Mouse (Mus musculus) MN1 (cell line): ENCODE measurements around the gene Atp6v1fnb.

ENCODE experiments used
- DNase-seq: peaks from one replicate; pipeline ENCODE4 v3.0.0-alpha.2; 2016; ENCODE audit warnings: low spot score

Gene Atp6v1fnb

DNA sequence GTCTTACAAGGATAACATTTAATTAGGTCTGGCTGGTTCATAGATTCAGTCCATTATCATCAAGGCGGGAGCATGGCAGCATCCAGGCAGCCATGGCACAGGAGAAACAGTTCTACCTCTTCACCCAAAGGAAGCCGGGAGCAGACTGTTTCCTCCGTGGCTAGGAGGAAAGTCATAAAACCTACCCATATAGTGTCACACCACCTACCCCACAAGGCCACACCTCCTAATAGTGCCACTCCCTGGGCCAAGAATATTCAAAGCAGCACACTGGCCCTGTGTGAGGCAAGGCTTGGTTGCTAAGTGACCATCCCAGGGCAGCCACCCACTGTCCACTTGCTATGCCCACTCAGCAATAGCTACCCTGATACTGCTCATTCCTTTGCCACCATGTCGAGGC lies at the start of gene Atp6v1fnb:
Gene Atp6v1fnb (plus strand): TSS at position 301 of the 400 bp plus-strand sequence.
- DNase-seq: no peak

- no peak for DNase-seq
Observed at GRCm38 (mm10) chr6:29425118-29425517, 46.1 kb upstream of the Atp6v1fnb start.

- no peak for DNase-seq
Observed at GRCm38 (mm10) chr6:29426331-29426730, 44.9 kb upstream of the Atp6v1fnb start.

GRCm38 (mm10) chr6:29428171-29428570 lies 43.1 kb upstream of the Atp6v1fnb start:
- DNase-seq: no peak

- peak; percentile 85 for DNase-seq
Observed at GRCm38 (mm10) chr6:29430681-29431420, 40.4 kb upstream of the Atp6v1fnb start.

DNA sequence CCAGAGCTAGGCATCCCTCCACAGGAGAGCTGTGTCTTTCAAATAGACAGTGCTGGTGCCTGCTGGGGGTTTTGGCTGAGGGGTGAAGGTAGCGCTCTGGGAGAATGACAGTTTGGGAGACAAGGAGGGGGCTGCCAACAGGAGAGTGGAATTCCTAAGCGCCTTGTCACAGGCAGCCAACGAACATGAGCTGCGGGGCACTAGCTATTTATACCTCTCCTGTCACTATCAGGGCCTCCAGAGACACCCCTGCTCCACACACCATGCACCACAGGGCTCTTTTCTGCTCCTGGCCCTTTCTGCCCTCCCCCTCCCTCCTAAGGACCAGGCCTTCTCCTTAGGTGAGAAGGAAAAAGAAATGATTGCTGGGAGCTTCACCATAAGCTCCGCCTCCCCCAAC lies 39.8 kb upstream of the Atp6v1fnb start:
- DNase-seq: peak; percentile 59

DNA sequence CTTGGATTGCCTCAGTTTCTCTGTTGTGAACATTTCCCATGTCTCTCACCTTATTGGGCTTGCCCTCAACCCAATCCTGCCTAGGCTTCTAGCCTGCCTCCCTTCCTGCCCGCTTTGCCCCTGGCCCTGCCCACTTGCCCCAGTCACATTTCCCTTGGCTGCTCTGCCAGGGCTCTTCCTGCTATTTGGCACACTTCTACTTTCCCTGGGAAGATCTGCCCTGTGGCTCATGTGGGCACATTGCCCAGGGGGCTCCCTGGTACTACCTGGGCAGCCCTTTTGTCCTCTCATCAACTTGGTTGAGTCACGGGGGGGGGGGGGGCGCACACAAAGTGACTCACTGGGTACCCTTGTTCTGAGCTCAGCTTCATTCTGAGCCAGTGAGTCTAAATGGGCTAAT lies 39.1 kb upstream of the Atp6v1fnb start:
- DNase-seq: peak; percentile 62

DNA sequence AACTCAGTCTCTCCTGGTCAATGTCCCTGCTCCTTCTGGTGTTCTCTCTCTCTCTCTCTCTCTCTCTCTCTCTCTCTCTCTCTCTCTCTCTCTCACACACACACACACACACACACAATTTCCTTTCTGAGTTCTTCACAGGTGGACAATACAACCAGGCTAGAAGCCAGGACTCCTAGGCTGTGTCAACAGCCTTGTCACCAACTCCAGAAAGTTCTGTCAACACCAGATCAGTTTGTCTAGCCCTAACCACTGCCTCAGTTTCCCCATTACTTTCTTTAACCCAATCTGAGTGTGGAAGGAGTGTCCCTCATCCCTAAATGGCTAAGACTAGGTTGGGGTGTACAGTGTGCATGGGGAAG lies 38.6 kb upstream of the Atp6v1fnb start:
- no peak for DNase-seq

DNA sequence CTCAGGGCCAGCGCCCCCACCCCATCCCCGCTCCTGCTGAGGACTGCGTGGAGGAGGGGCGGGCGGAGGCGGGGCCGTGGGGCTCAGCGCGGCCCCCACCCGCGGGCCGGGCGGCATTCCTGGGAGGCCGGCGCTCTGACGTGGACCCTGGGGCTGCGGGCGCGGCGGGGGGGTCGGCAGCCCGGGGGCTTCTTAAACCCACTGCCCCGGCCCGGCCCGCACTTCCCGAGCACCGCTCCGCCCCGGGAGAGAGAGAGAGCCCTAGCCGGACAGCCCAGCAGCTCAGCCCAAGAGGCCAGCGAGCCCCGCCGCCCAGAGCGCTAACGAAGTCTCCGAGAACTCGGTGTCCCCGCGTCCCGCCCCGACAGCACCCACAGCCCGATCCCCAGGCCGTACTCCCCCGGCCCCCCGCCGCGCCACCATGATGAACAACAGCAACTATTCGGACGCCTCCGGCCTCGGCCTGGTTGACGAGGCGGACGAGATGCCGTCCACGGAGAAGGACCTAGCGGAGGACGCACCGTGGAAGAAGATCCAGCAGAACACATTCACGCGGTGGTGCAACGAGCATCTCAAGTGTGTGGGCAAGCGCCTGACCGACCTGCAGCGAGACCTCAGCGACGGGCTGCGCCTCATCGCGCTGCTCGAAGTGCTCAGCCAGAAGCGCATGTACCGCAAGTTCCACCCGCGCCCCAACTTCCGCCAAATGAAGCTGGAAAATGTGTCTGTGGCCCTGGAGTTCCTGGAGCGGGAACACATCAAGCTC lies 38.0 kb upstream of the Atp6v1fnb start, which contains the start of gene Flnc:
Gene Flnc (plus strand): TSS at position 219 of the 766 bp plus-strand sequence.
- DNase-seq: peak; percentile 58

GRCm38 (mm10) chr6:29433804-29434795 lies 37.1 kb upstream of the Atp6v1fnb start:
- peak; percentile 81 for DNase-seq

DNA sequence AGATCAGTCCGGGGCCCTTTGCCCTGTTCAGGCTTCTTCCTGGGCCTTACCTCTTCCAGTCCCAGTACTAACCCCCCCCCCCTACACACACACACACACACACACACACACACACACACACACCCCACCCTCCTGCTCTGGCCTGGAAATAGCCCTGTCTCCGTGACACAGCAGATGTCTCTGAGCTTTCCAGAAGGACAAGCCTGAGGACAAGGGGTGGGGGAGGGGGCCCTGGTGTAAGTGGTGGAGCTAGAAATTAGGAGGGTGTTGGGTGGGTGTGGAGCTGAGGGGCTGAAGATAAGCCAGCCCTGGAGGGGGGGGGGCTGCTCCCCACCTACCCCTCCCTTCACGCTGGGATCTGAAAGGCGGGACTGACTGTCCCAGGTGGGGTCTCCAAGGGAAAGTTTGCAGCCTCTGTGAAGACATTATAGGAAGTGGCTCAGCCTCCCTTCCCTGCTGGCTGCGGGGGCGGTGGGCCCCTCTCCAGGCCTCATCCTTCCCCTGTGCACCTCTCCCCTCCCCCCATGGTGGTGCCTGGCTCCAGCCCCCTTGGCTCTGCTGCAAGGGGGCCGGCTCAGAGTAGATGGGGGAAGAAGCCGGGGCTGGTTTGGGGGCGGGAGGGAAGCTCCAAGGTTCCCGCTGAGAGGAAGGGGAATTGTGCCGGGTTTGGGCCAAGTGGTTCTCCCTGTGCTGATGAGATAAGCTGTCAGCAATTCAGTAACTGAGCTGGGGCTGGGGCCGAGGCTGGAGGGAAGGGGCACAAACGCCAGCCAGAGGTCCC lies 36.1 kb upstream of the Atp6v1fnb start:
- DNase-seq: peak; percentile 56

DNA sequence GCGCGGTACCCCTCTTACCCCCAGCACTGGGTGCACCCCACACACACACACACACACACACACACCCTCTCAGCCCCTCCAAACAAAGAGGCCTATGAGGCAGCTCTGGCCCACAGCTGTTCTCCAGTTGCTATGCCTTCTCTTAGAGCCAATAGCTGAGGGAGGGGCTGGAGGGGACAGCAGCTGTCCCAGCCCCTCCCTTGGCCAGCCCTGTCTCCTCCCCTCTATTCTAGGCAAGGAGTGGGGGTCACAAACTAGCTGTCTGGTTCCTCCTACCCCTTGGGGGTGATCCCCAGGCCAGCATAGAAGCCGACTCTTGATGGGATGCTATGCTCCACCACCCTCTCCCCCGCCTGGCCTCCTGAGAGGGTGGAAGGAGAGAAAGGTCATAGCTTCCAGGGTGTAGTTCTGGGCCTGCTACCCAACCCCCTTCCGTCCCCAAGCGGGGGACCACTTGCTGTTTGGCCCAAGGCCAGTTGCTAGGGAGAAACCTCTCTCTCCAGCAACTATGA lies 35.2 kb upstream of the Atp6v1fnb start:
- peak; percentile 51 for DNase-seq

GRCm38 (mm10) chr6:29436461-29436934 lies 34.7 kb upstream of the Atp6v1fnb start:
- peak; percentile 81 for DNase-seq

- no peak for DNase-seq
Observed at GRCm38 (mm10) chr6:29439251-29439650, 32.0 kb upstream of the Atp6v1fnb start.

DNA sequence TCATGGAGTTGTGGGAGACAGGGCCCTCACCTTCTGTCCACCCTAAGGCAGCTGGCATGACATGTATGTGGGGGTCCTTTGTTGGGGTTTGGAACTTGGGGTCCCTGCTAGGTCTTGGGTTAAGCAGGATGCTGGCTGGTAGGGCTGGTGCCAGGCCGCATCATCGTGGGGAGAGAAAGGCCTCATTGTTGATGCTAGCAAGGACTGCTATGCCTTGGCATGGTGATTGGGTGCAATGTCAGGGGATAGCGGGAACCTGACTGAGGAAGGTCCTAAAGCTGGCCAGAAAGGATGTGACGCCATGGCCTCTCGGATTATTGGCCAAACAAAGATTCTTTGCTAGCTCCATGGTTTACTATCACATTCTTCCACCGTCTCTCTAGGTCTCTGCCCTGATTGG lies 31.4 kb upstream of the Atp6v1fnb start:
- DNase-seq: no peak

DNA sequence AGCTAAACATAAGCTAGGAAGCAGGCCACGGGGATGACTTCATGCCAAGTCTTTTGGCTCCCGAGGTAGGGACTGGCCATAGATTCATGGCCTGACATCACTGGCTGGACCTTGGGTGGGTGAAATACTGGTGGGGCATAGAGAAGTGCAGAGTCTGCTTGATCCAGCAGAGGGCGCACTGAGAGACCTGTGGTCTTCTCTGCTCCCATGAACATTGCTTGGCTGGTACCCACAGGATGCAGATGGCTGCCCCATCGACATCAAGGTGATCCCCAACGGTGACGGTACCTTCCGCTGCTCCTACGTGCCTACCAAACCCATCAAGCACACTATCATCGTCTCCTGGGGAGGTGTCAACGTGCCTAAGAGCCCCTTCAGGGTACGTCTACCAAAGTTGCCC lies 26.5 kb upstream of the Atp6v1fnb start:
- DNase-seq: peak; percentile 59

GRCm38 (mm10) chr6:29445354-29445753 lies 25.9 kb upstream of the Atp6v1fnb start:
- peak; percentile 36 for DNase-seq

GRCm38 (mm10) chr6:29449858-29450257 lies 21.4 kb upstream of the Atp6v1fnb start:
- no peak for DNase-seq

GRCm38 (mm10) chr6:29450667-29451066 lies 20.6 kb upstream of the Atp6v1fnb start:
- no peak for DNase-seq

DNA sequence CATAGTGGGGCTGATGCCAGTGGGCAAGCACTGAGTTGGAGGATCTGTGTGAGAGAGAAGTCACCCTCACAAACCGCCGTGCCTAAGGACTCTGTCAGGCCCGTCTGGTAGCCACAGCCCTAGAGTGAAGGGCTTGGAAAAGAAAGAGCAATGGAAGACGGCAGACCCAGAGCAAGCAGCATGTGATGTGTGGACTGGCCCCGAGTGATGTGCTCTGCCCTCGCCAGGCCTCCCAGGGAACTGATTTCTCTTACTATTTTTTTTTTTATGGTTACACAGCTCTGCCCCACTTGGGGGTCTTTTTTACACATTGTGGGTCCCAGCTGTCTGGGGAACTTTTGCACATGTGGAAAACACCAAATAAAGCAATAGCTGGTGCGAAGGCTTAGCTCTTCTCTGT lies 9.7 kb upstream of the Atp6v1fnb start:
- no peak for DNase-seq

GRCm38 (mm10) chr6:29463388-29463787 lies 7.8 kb upstream of the Atp6v1fnb start:
- no peak for DNase-seq
